Mouse (Mus musculus) CH12.LX (cell line): ENCODE data around the gene Ino80d. TPM values are rescaled to one million over a fixed set of nuclear protein-coding genes. Genes with fewer than 3 reads are reported as not detected.

Experiments
- DNase-seq: peaks from one replicate; pipeline ENCODE4 v3.0.0-alpha.2; 2013; ENCODE audit errors: extremely low read depth
- H3K27ac ChIP-seq: 2 replicates; pipeline ENCODE4 v1.5.1; 2012; ENCODE audit warnings: low read depth, mild to moderate bottlenecking, control low read depth, moderate library complexity; ENCODE audit not compliant: insufficient read depth
- H3K27me3 ChIP-seq: replicated peaks from 2 replicates; pipeline ENCODE3; 2012; ENCODE audit warnings: inconsistent platforms
- H3K36me3 ChIP-seq, 2 experiments: replicated peaks in 1 of 2; 2 replicates each; pipeline versions ENCODE3 to v1.6.1; 2012; ENCODE audit warnings: inconsistent platforms in 1 of 2, low read length in 1 of 2, mild to moderate bottlenecking in 1 of 2, mixed read lengths in 1 of 2, moderate library complexity in 1 of 2; ENCODE audit not compliant: control insufficient read depth in 1 of 2, insufficient read depth in 1 of 2
- H3K4me1 ChIP-seq, 2 experiments: 2 replicates each; pipeline ENCODE4 v1.6.1; 2012; ENCODE audit warnings: inconsistent platforms in 1 of 2, moderate library complexity in 1 of 2; ENCODE audit not compliant: insufficient read depth in 2 of 2, control insufficient read depth in 1 of 2
- H3K4me2 ChIP-seq: 2 replicates; pipeline ENCODE4 v1.6.1; 2012; ENCODE audit warnings: low read depth, mild to moderate bottlenecking, control low read depth; ENCODE audit not compliant: poor library complexity, insufficient read depth, severe bottlenecking
- H3K4me3 ChIP-seq, 3 experiments: fragments of 150-350 bp in 1 of 3; sonication (generic) in 1 of 3; replicated peaks in 1 of 3; 2 replicates each; pipeline versions ENCODE3 to v1.5.1; 2011 to 2012; ENCODE audit warnings: low read depth in 2 of 3, low read length in 2 of 3, mild to moderate bottlenecking in 2 of 3, moderate library complexity in 2 of 3, control low read depth in 1 of 3, improper control_type of control experiment in 1 of 3, inconsistent platforms in 1 of 3, mixed read lengths in 1 of 3; ENCODE audit not compliant: poor library complexity in 1 of 3
- H3K79me2 ChIP-seq: replicated peaks from 2 replicates; pipeline ENCODE4 v1.6.1; 2012; ENCODE audit warnings: mild to moderate bottlenecking, moderate library complexity; ENCODE audit not compliant: control insufficient read depth, poor library complexity, insufficient read depth, severe bottlenecking; ENCODE audit errors: extremely low read depth
- H3K9ac ChIP-seq: 2 replicates; pipeline ENCODE4 v1.6.1; 2012; ENCODE audit warnings: low read depth, mild to moderate bottlenecking, control low read depth, moderate library complexity; ENCODE audit not compliant: insufficient read depth
- H3K9me3 ChIP-seq: replicated peaks from 2 replicates; pipeline ENCODE3; 2012; ENCODE audit warnings: low read length, inconsistent platforms, mixed read lengths
- CHD1 ChIP-seq: IDR thresholded peaks from 2 replicates; pipeline ENCODE4 v1.6.1; 2012; ENCODE audit warnings: low read depth, low read length, improper control_type of control experiment, inconsistent platforms
- EP300 ChIP-seq: IDR thresholded peaks from 2 replicates; pipeline ENCODE4 v1.6.1; 2011; ENCODE audit warnings: low read length, improper control_type of control experiment
- GABPA ChIP-seq: IDR thresholded peaks from 2 replicates; pipeline ENCODE4 v1.6.1; 2012; ENCODE audit warnings: low read depth, low read length, improper control_type of control experiment, inconsistent platforms; ENCODE audit not compliant: insufficient replicate concordance
- HCFC1 ChIP-seq: IDR thresholded peaks from 2 replicates; pipeline ENCODE4 v1.6.1; 2012; ENCODE audit warnings: low read depth, mild to moderate bottlenecking, inconsistent platforms, low read length, improper control_type of control experiment
- IRF4 ChIP-seq: IDR thresholded peaks from 2 replicates; pipeline ENCODE4 v1.6.1; 2014; ENCODE audit warnings: low read depth, mild to moderate bottlenecking, inconsistent platforms, low read length, improper control_type of control experiment
- JUND ChIP-seq: conservative IDR thresholded peaks from 2 replicates; pipeline ENCODE4 v1.6.1; 2011; ENCODE audit warnings: low read depth, low read length, improper control_type of control experiment
- KAT2A ChIP-seq: IDR thresholded peaks from 2 replicates; pipeline ENCODE4 v1.6.1; 2012; ENCODE audit warnings: low read length, improper control_type of control experiment, inconsistent platforms; ENCODE audit not compliant: insufficient replicate concordance
- MAX ChIP-seq: IDR thresholded peaks from 2 replicates; pipeline ENCODE4 v1.6.1; 2011; ENCODE audit warnings: low read length, improper control_type of control experiment
- MYC ChIP-seq: IDR thresholded peaks from 2 replicates; pipeline ENCODE4 v1.6.1; 2011; ENCODE audit warnings: low read depth, mild to moderate bottlenecking, improper control_type of control experiment, low read length
- NELFE ChIP-seq: IDR thresholded peaks from 2 replicates; pipeline ENCODE4 v1.6.1; 2011; ENCODE audit warnings: low read depth, low read length, improper control_type of control experiment
- NRF1 ChIP-seq: IDR thresholded peaks from 2 replicates; pipeline ENCODE4 v1.6.1; 2014; ENCODE audit warnings: low read depth, mild to moderate bottlenecking, inconsistent platforms, low read length, improper control_type of control experiment, moderate library complexity
- PAX5 ChIP-seq: IDR thresholded peaks from 2 replicates; pipeline ENCODE4 v1.6.1; 2012; ENCODE audit warnings: low read length, inconsistent platforms, mixed read lengths
- POLR2AphosphoS2 ChIP-seq: IDR thresholded peaks from 2 replicates; pipeline ENCODE4 v1.6.1; 2011; ENCODE audit warnings: low read depth, low read length, improper control_type of control experiment
- SIN3A ChIP-seq: IDR thresholded peaks from 2 replicates; pipeline ENCODE4 v1.6.1; 2012; ENCODE audit warnings: low read length, improper control_type of control experiment, inconsistent platforms
- SMC3 ChIP-seq: IDR thresholded peaks from 2 replicates; pipeline ENCODE4 v1.6.1; 2011; ENCODE audit warnings: low read depth, low read length, improper control_type of control experiment
- TCF12 ChIP-seq: IDR thresholded peaks from 2 replicates; pipeline ENCODE4 v1.6.1; 2014; ENCODE audit warnings: low read depth, mild to moderate bottlenecking, inconsistent platforms, low read length, improper control_type of control experiment
- USF1 ChIP-seq: IDR thresholded peaks from 2 replicates; pipeline ENCODE4 v1.6.1; 2014; ENCODE audit warnings: low read depth, mild to moderate bottlenecking, inconsistent platforms, low read length, improper control_type of control experiment
- USF2 ChIP-seq: conservative IDR thresholded peaks from 2 replicates; pipeline ENCODE4 v1.6.1; 2011; ENCODE audit warnings: low read depth, low read length, improper control_type of control experiment
- ZC3H11A ChIP-seq: IDR thresholded peaks from 2 replicates; pipeline ENCODE4 v1.6.1; 2012; ENCODE audit warnings: low read depth, mild to moderate bottlenecking, inconsistent platforms, low read length, improper control_type of control experiment
- ZKSCAN1 ChIP-seq: IDR thresholded peaks from 2 replicates; pipeline ENCODE4 v1.6.1; 2012; ENCODE audit warnings: low read depth, inconsistent platforms, low read length, improper control_type of control experiment, borderline replicate concordance
- ZMIZ1 ChIP-seq: IDR thresholded peaks from 2 replicates; pipeline ENCODE4 v1.6.1; 2012; ENCODE audit warnings: low read depth, mild to moderate bottlenecking, inconsistent platforms, low read length, improper control_type of control experiment
- dilution Hi-C: fragments of 300-500 bp; cut with MboI; formaldehyde crosslinking; loops from 2 replicates; pipeline ENCODE4 v1.14.3; 2020; ENCODE audit warnings: low sequenced_read_pairs; ENCODE audit not compliant: extremely low pct_unique_long_range_greater_than_20kb, extremely low pct_ligation_motif_present
- in situ Hi-C: fragments of 300-500 bp; cut with MboI; formaldehyde crosslinking; loops from 3 replicates; pipeline ENCODE4 v1.14.3; 2019; ENCODE audit warnings: low sequenced_read_pairs, low pct_ligation_motif_present, low pct_unique_long_range_greater_than_20kb, mixed read lengths
- polyA plus RNA-seq: library from polyadenylated mRNA; unstranded; fragments of >175 nt; gene quantifications from 2 replicates; pipeline ENCODE4 v1.2.1, GENCODE M21; 2012; ENCODE audit warnings: low read depth; ENCODE audit not compliant: insufficient read length
- total RNA-seq, 2 experiments: library from RNA; depleted of rRNA; stranded (reverse); fragments of 300-350 nt in 1 of 2; fragments of >200 nt in 1 of 2; gene quantifications; 2 replicates each; pipeline ENCODE4 v1.2.3; 2012 to 2014

Gene Ino80d
- total and polyA plus RNA-seq, 3 experiments = 4.5 to 5.8 (median 4.6) TPM

GRCm38 (mm10) chr1:63047983-63048382, 66.5 kb downstream of the Ino80d start:
- no peaks in the 10 kb centered on the region for H3K9me3 ChIP-seq
- H3K4me3 ChIP-seq = no peak overlapping the region
- H3K36me3 ChIP-seq = peaks cover 11 to 43% of the 10 kb centered on the region in 2 experiments
- TF ChIP-seq IRF4 = no peak
- TF ChIP-seq ZMIZ1 = no peak
- TF ChIP-seq SMC3 = no peak
- TF ChIP-seq ZC3H11A = no peak
- TF ChIP-seq GABPA = no peak
- TF ChIP-seq SIN3A = no peak
- TF ChIP-seq KAT2A = no peak
- no peak for TF ChIP-seq NELFE
- TF ChIP-seq ZKSCAN1 = no peak
- no peak for TF ChIP-seq USF2
- no peaks in the 10 kb centered on the region for H3K27me3 ChIP-seq
- DNase-seq = peak; percentile 29
- dilution Hi-C loops = no loop called here
- H3K9ac ChIP-seq = no peak overlapping the region
- H3K27ac ChIP-seq = no peak overlapping the region
- H3K4me1 ChIP-seq = peaks cover 4 to 15% of the 10 kb centered on the region in 2 experiments; a peak in 3 of 4 replicates
- H3K79me2 ChIP-seq = peaks cover 8% of the 10 kb centered on the region; the same call in 1 of the 2 replicates
- in situ Hi-C loops = no loop called here
- H3K4me2 ChIP-seq = no peak overlapping the region

- Histone ChIP-seq H3K27ac (no peak overlapping the region), H3K9ac (no peak overlapping the region), H3K36me3 (no peaks in the 10 kb centered on the region), H3K9me3 (no peaks in the 10 kb centered on the region), H3K4me2 (no peak overlapping the region), H3K79me2 (no peaks in the 10 kb centered on the region), H3K4me1 (no peaks in the 10 kb centered on the region), H3K4me3 (no peak overlapping the region), H3K27me3 (no peaks in the 10 kb centered on the region)
- no peak for TF ChIP-seq CHD1
- no peak for TF ChIP-seq NRF1
- no peak for TF ChIP-seq MYC
- TF ChIP-seq POLR2AphosphoS2 = no peak
- TF ChIP-seq HCFC1 = no peak
- TF ChIP-seq TCF12 = no peak
- TF ChIP-seq SIN3A = no peak
- TF ChIP-seq PAX5 = no peak
- no peak for TF ChIP-seq ZC3H11A
- TF ChIP-seq MAX = no peak
- no peak for TF ChIP-seq JUND
- TF ChIP-seq GABPA = no peak
- TF ChIP-seq EP300 = no peak
- no peak for TF ChIP-seq USF1
- DNase-seq = no peak
- in situ Hi-C loops = no loop called here
- dilution Hi-C loops = no loop called here
Measured at GRCm38 (mm10) chr1:63032929-63033328, 81.5 kb downstream of the Ino80d start.
